Mouse (Mus musculus) heart, adult 10 weeks (tissue): ENCODE measurements around the gene Rimbp3. TPM values are rescaled to one million over a fixed set of nuclear protein-coding genes. Genes with fewer than 3 reads are reported as not detected.

Source experiments
- polyA plus RNA-seq: library from polyadenylated mRNA; stranded (reverse); fragments of 350-450 nt; fragmentation: Illumina TruSeq; extraction: RNeasy Lipid Tissue Mini Kit (QIAGEN cat#74804); gene quantifications from one replicate; pipeline ENCODE4 v1.2.3, GENCODE M21; 2014; ENCODE audit warnings: low read depth, low replicate concordance

Rimbp3 gene
- polyA plus RNA-seq = not detected

DNA sequence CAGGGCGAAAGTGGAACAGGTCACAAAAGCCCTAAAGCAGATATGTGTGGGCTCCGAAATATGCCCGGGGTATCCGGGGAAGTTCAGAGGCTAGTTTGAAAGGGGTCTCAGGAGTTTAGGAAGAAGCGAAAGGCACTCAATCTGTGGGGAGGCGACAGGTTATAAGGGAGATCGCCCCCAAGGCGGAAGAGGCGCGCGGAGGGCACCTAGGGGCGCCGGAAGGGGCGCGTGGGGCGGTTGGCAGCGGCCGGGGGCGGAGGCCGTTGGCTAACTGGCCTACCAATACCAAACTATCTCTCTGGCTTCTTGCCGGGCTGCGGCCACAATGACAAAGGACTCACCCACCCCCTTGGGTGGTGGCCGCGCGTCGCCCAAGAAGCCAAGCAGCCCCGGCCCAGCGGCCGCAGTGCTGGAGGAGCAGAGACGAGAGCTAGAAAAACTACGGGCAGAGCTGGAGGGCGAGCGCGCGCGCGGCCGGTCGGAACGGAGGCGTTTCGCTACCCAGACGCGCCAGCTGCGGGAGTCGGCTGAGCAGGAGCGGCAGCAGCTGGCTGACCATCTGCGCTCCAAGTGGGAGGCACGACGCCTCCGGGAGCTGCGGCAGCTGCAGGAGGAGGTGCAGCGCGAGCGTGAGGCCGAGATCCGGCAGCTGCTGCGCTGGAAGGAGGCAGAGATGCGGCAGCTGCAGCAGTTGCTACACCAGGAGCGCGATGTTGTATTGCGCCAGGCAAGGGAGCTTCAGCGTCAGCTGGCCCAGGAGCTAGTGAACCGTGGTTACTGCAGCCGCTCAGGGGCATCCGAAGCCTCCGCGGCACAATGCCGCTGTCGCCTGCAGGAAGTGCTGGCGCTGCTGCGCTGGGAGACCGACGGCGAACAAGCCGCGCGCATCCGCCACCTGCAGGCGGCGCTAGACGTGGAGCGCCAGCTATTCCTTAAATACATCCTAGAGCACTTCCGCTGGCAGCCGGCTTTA is at the start of gene Rimbp3:
Gene Rimbp3 (plus strand): TSS at position 215 of the 973 bp plus-strand sequence.

DNA sequence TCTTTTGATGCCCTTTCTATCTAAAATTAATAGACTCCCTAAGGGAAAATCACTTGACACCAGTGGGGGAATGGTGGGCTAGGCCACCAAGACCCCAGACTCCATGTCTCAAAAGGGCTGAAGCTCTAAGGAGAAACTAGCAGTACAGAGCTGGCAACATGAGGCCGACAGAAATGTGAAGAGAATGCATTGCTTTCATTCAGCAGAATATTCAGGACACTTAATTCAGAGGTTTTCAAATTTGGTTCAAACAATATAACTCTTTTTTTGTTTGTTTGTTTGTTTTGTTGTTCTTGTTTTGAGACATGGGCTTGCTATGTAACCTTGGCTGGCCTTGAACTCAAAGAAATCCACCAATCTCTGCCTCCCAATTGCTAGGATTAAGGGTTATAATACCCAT is 5.9 kb upstream of the Rimbp3 start, which contains the start of gene Ube2l3:
Gene Ube2l3 (minus strand): TSS at position 101 of the 400 bp plus-strand sequence.

DNA sequence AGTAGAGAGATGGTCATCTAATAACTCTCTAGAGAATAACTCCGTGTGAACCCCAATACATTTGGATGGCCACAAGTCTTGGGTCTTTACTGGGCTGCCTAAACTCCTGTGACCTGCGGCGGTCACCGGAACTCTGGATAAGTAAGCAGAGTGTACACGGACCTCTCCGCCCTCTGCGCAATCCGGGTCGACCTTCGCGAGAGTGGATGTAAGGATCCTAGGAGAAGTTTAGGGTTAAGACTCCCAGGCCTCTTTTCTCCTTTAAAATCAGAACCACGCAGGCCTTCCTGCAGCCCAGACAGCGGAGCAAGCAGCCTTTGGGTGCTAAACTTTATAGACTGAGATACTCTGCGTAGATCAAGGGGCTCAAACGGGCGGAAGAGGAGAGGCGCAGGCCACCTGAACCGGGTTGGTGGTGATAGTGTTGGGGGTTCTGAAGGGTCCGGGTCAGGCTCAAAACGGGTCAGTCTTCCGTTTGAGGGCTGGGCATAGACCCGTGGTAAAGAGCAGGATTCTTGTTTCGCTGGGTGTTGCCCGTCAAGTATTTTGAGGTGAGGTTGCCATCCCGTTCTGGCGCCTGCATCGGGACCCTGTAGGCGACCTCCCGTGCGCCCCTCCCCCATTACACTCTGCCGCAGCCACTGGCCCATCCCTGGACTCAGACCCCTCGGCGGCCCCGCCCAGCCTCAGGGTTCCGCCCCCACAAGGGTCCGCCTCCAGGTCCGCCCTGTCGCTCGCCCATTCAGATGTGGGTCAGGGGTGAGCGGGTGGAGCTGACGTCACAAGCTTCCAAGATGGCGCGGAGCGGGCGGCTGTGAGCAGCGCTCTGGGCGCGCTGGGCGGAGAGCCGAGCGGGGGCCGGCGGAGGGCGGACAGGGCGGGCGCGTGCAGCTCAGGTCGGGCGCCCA is 24.6 kb downstream of the Rimbp3 start, which contains the start of gene Hic2:
Gene Hic2 (plus strand): TSS at position 779 of the 908 bp plus-strand sequence.

Other genes with a start within 250 kb of the Rimbp3 start
- 105 TPM for gene Mapk1, start 225.2 kb upstream of the Rimbp3 start, polyA plus RNA-seq
- 0.84 TPM for gene Ypel1, start 138.9 kb upstream of the Rimbp3 start, polyA plus RNA-seq
- gene Ppil2, start 97.3 kb upstream of the Rimbp3 start, polyA plus RNA-seq = 44.2 TPM
- not detected for gene 2610318N02Rik, start 83.4 kb upstream of the Rimbp3 start, polyA plus RNA-seq
- 7.7 TPM for gene Sdf2l1, start 76.2 kb upstream of the Rimbp3 start, polyA plus RNA-seq
- 2.1 TPM for gene Ydjc, start 64.0 kb upstream of the Rimbp3 start, polyA plus RNA-seq
- 0.10 TPM for gene Ccdc116, start 61.4 kb upstream of the Rimbp3 start, polyA plus RNA-seq
- 102 TPM for gene Ube2l3, start 6.0 kb upstream of the Rimbp3 start, polyA plus RNA-seq
- 2.0 TPM for gene Hic2, start 25.0 kb downstream of the Rimbp3 start, polyA plus RNA-seq
- gene Tmem191c, start 67.5 kb downstream of the Rimbp3 start, polyA plus RNA-seq = 4.1 TPM
- gene Serpind1, start 122.8 kb downstream of the Rimbp3 start, polyA plus RNA-seq = 0.42 TPM
- gene Snap29, start 197.4 kb downstream of the Rimbp3 start, polyA plus RNA-seq = 20.0 TPM
- 62.0 TPM for gene Pi4ka, start 197.7 kb downstream of the Rimbp3 start, polyA plus RNA-seq
- 20.1 TPM for gene Crkl, start 243.4 kb downstream of the Rimbp3 start, polyA plus RNA-seq